Mouse (Mus musculus): ENCODE measurements around the gene Gpc6. TPM values are rescaled to one million over a fixed set of nuclear protein-coding genes. Genes with fewer than 3 reads are reported as not detected.

The Gpc6 gene
- total and polyA plus RNA-seq, 3 experiments: 4.6 to 10.3 (median 8.0) TPM

DNA sequence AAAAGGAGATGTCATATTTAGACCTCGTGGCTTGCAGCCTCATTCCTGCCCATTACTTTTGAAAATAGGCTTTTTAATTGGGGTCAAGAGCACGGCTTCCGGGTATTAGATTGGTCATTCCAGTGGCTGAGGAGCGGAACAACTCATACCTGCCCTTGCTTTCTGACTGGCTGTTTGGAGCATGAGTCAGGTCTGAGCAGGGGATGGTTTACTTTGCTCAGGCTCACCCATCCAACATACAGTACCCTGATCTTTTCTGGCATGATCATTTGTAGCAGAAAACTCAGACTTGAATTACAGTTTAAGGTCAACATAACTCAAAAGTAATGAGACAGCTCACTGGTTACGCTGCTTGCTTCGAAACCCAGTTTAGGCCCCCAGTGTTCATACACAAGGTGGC lies 1068.7 kb downstream of the Gpc6 start:
- intact Hi-C loops (cut with DNase I): no loop called here
- DNase-seq: no peak
- no peak overlapping the region for H3K9ac ChIP-seq (ENCODE audit: low read depth, low read length)

DNA sequence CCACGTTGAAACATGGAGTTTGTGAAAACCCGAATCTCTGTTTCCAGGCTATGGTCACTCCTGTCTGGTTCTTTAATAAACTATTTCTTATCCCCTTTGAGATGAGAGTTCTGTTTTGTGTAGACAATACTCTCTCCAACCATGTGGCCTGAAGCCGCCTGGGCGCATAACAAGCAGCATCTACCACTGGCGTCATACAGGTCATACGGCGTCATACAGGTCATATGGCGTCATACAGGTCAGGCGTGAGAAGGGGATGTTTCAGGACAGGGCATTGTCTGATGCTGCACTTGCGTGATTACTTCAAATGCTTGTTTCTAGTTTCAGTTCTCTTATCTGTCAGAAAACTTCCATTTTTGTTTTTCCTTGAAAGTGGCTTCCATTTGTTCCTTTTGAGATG lies 1079.3 kb downstream of the Gpc6 start:
- H3K27ac ChIP-seq: no peak overlapping the region
- WGBS: 83% methylated on average over 10 of the region's 10 CpGs
- no peak overlapping the region for H3K4me3 ChIP-seq
- no peaks in the 10 kb centered on the region for H3K79me2 ChIP-seq (replicated peaks; ENCODE audit: control insufficient read depth, insufficient read depth, low read length)
- intact Hi-C loops (cut with DNase I): no loop called here
- no peaks in the 10 kb centered on the region for H3K36me3 ChIP-seq (ENCODE audit: control insufficient read depth, insufficient read depth, low read length)
- no peak for TF ChIP-seq EP300 (IDR thresholded peaks at IDR 0.05; ENCODE audit: insufficient read depth, low read depth, low read length)
- TF ChIP-seq POLR2A (IDR thresholded peaks at IDR 0.05; ENCODE audit: insufficient read depth, low read depth, low read length): no peak
- H3K9ac ChIP-seq (ENCODE audit: low read depth, low read length): no peak overlapping the region
- peaks cover 1% of the 10 kb centered on the region for H3K4me1 ChIP-seq (ENCODE audit: control insufficient read depth, insufficient read depth, low read length)
- no peak for DNase-seq
- H3K27me3 ChIP-seq (ENCODE audit: control insufficient read depth, insufficient read depth, low read length): no peaks in the 10 kb centered on the region; the same call in 1 of the 2 replicates

More for the DNA sequence above, 1068.7 kb downstream of the Gpc6 start:
- no peak for TF ChIP-seq POLR2A (IDR thresholded peaks at IDR 0.05; ENCODE audit: insufficient read depth, low read depth, low read length)
- TF ChIP-seq EP300 (IDR thresholded peaks at IDR 0.05; ENCODE audit: insufficient read depth, low read depth, low read length): no peak
- TF ChIP-seq CTCF (IDR thresholded peaks at IDR 0.05): no peak
- Histone ChIP-seq H3K4me3 (no peak overlapping the region), H3K27ac (no peak overlapping the region), H3K36me3 (ENCODE audit: control insufficient read depth, insufficient read depth, low read length) (no peaks in the 10 kb centered on the region), H3K4me1 (ENCODE audit: control insufficient read depth, insufficient read depth, low read length) (no peaks in the 10 kb centered on the region), H3K79me2 (replicated peaks; ENCODE audit: control insufficient read depth, insufficient read depth, low read length) (no peaks in the 10 kb centered on the region), H3K27me3 (ENCODE audit: control insufficient read depth, insufficient read depth, low read length) (no peaks in the 10 kb centered on the region)
- WGBS: 90% methylated on average over 6 of the region's 6 CpGs

DNA sequence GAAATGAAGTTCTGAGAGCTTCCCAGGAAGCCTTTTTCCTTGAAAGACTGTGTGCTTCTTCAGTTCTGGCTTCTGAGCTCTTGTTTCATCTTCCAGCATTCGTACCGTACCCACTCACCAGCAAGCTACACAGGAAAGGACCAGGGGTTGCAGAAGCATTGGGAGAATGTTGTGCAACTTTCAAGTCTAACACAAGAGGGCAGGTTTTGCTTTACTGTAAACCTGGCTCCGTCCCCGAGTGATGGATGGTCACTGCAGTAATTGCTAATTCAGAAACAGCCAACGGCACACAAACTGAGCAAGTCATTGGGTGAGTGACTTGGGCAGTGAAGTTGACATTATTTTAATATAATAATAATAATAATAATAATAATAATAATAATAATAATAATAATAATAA lies 1080.6 kb downstream of the Gpc6 start:
- intact Hi-C loops (cut with DNase I): loop anchor here (1.0 to 5.0 kb wide), 3 partner anchors 82 to 587 kb away; no protein-coding TSS in a partner anchor
- Histone ChIP-seq H3K9ac (ENCODE audit: low read depth, low read length) (no peak overlapping the region), H3K79me2 (replicated peaks; ENCODE audit: control insufficient read depth, insufficient read depth, low read length) (no peaks in the 10 kb centered on the region), H3K4me3 (no peak overlapping the region), H3K4me1 (ENCODE audit: control insufficient read depth, insufficient read depth, low read length) (peaks cover 1% of the 10 kb centered on the region; the same call in 1 of the 2 replicates), H3K27ac (no peak overlapping the region), H3K36me3 (ENCODE audit: control insufficient read depth, insufficient read depth, low read length) (no peaks in the 10 kb centered on the region), H3K27me3 (ENCODE audit: control insufficient read depth, insufficient read depth, low read length) (no peaks in the 10 kb centered on the region)
- peak in 1 of 2 experiments; percentile 26 for DNase-seq
- 5% methylated on average over 5 of the region's 5 CpGs for WGBS
- TF ChIP-seq CTCF (IDR thresholded peaks at IDR 0.05) (peak; percentile 79), EP300 (IDR thresholded peaks at IDR 0.05; ENCODE audit: insufficient read depth, low read depth, low read length) (0 out of 2 replicates have a peak, but pooled peaks have one; percentile 40), POLR2A (IDR thresholded peaks at IDR 0.05; ENCODE audit: insufficient read depth, low read depth, low read length) (no peak)

DNA sequence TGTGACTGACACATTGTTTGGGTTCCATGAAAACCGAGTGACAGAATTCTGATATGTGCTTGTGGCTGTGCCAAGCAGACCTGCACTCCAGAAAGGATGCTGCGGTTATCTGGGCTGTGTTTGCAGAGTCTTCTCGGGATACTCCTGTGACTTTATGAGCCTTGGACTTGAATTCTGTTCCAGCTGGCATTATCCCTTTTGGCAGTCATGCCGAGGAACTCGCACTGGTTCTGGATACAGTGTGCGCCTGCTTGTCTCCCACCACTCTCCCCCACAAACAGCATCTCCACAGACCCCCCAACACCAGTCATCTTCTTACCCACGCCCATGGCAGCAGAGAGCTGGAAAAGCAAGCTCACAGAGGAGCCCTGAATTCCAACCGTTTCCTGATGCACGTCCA lies 1084.4 kb downstream of the Gpc6 start:
- 59% methylated on average over 9 of the region's 9 CpGs for WGBS
- no peak overlapping the region for H3K4me3 ChIP-seq
- no peaks in the 10 kb centered on the region for H3K4me1 ChIP-seq (ENCODE audit: control insufficient read depth, insufficient read depth, low read length)
- no peaks in the 10 kb centered on the region for H3K79me2 ChIP-seq (replicated peaks; ENCODE audit: control insufficient read depth, insufficient read depth, low read length)
- intact Hi-C loops (cut with DNase I): loop anchor here (5.0 kb wide), 2 partner anchors 78 to 583 kb away; no protein-coding TSS in a partner anchor
- no peak for DNase-seq
- H3K36me3 ChIP-seq (ENCODE audit: control insufficient read depth, insufficient read depth, low read length): no peaks in the 10 kb centered on the region
- no peak overlapping the region for H3K27ac ChIP-seq
- no peaks in the 10 kb centered on the region for H3K27me3 ChIP-seq (ENCODE audit: control insufficient read depth, insufficient read depth, low read length)
- TF ChIP-seq POLR2A (IDR thresholded peaks at IDR 0.05; ENCODE audit: insufficient read depth, low read depth, low read length): no peak
- TF ChIP-seq EP300 (IDR thresholded peaks at IDR 0.05; ENCODE audit: insufficient read depth, low read depth, low read length): no peak
- TF ChIP-seq CTCF (IDR thresholded peaks at IDR 0.05): no peak
- no peak overlapping the region for H3K9ac ChIP-seq (ENCODE audit: low read depth, low read length)

DNA sequence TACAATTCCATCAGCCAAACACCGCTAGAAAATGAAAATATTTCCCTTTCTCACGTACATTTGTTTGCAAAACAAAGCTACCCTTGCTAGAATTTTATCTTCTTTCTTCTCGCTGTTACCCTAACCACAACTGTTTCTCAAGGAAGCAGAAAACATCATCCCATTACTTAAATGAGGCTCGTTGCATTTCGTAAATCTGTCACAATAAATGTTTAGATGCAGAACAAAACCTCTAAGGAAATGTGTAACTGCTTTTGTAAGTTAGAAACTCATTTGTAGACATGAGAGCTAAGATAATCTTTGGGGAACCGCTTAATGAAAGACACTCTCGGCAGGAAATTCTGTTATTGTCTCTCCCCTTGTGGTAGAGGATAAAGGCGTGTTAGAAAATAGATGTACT lies 1088.1 kb downstream of the Gpc6 start:
- no peaks in the 10 kb centered on the region for H3K79me2 ChIP-seq (replicated peaks; ENCODE audit: control insufficient read depth, insufficient read depth, low read length)
- H3K9ac ChIP-seq (ENCODE audit: low read depth, low read length): no peak overlapping the region
- H3K36me3 ChIP-seq (ENCODE audit: control insufficient read depth, insufficient read depth, low read length): no peaks in the 10 kb centered on the region
- H3K4me1 ChIP-seq (ENCODE audit: control insufficient read depth, insufficient read depth, low read length): no peaks in the 10 kb centered on the region
- no peak for TF ChIP-seq CTCF (IDR thresholded peaks at IDR 0.05)
- H3K27ac ChIP-seq: no peak overlapping the region
- no peak overlapping the region for H3K4me3 ChIP-seq
- WGBS: 82% methylated on average over 8 of the region's 8 CpGs
- intact Hi-C loops (cut with DNase I): no loop called here
- H3K27me3 ChIP-seq (ENCODE audit: control insufficient read depth, insufficient read depth, low read length): no peaks in the 10 kb centered on the region
- DNase-seq: no peak

DNA sequence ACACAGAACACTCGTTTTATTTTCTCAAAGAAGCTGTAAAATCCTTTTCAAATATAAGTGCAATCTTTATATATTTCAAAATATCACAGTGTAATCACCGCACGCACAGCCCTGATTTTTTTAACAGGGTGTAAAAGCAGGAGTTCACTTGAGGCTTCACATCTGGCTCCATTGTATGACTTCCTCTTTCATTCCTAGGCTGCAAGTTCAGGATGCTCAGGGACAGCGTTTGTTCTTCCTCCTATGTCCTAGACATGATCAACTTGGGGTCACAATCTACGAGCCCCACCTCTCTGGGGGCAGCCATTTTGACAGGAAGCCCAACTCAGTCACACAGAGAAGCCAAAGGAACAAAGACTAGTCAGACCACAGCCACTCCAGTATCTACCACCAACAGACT lies 1094.2 kb downstream of the Gpc6 start:
- TF ChIP-seq POLR2A (IDR thresholded peaks at IDR 0.05; ENCODE audit: insufficient read depth, low read depth, low read length): no peak
- no peak for TF ChIP-seq CTCF (IDR thresholded peaks at IDR 0.05)
- TF ChIP-seq EP300 (IDR thresholded peaks at IDR 0.05; ENCODE audit: insufficient read depth, low read depth, low read length): no peak
- Histone ChIP-seq H3K4me3 (no peak overlapping the region), H3K27ac (no peak overlapping the region), H3K9ac (ENCODE audit: low read depth, low read length) (no peak overlapping the region), H3K36me3 (ENCODE audit: control insufficient read depth, insufficient read depth, low read length) (no peaks in the 10 kb centered on the region), H3K4me1 (ENCODE audit: control insufficient read depth, insufficient read depth, low read length) (no peaks in the 10 kb centered on the region), H3K27me3 (ENCODE audit: control insufficient read depth, insufficient read depth, low read length) (no peaks in the 10 kb centered on the region), H3K79me2 (replicated peaks; ENCODE audit: control insufficient read depth, insufficient read depth, low read length) (no peaks in the 10 kb centered on the region)
- WGBS: 43% methylated on average over 5 of the region's 5 CpGs
- DNase-seq: no peak
- intact Hi-C loops (cut with DNase I): no loop called here
